Mouse (Mus musculus) limb, embryonic 11.5 days (tissue): ENCODE results near the gene Jpt1. TPM values are rescaled to one million over a fixed set of nuclear protein-coding genes. Genes with fewer than 3 reads are reported as not detected.
"Not testable (repeated sequence)": the region's sequence is repeated elsewhere in the genome, so short reads cannot be mapped to it uniquely, and the experiment has no call there.

Experiments used
- ATAC-seq: fragments of 200-750 bp; cut with Nextera tagmentation; 2 replicates; pipeline ENCODE4 v1.8.0; 2017; ENCODE audit warnings: low read depth; ENCODE audit not compliant: insufficient number of reproducible peaks, low FRiP score, low TSS enrichment
- DNase-seq: peaks from one replicate; pipeline ENCODE4 v3.0.0-alpha.2; 2015; ENCODE audit warnings: low spot score
- H3K27ac ChIP-seq: fragments of 300-500 bp; sonication (generic); replicated peaks from 2 replicates; pipeline ENCODE4 v1.5.1; 2014; ENCODE audit warnings: low read depth, mild to moderate bottlenecking, low read length
- H3K27me3 ChIP-seq: fragments of 300-500 bp; sonication (generic); 2 replicates; pipeline ENCODE4 v1.6.1; 2014; ENCODE audit warnings: mild to moderate bottlenecking, low read length, mixed read lengths; ENCODE audit not compliant: control insufficient read depth, insufficient read depth
- H3K36me3 ChIP-seq: fragments of 300-500 bp; sonication (generic); 2 replicates; pipeline ENCODE4 v1.6.1; 2014; ENCODE audit warnings: mild to moderate bottlenecking, low read length, moderate library complexity, mixed read lengths; ENCODE audit not compliant: control insufficient read depth, insufficient read depth
- H3K4me1 ChIP-seq: fragments of 300-500 bp; sonication (generic); 2 replicates; pipeline ENCODE4 v1.6.1; 2014; ENCODE audit warnings: low read length, mixed read lengths; ENCODE audit not compliant: control insufficient read depth, insufficient read depth
- H3K4me2 ChIP-seq: fragments of 300-500 bp; sonication (generic); 2 replicates; pipeline ENCODE4 v1.6.1; 2014; ENCODE audit warnings: low read depth, mild to moderate bottlenecking, moderate library complexity; ENCODE audit not compliant: severe bottlenecking
- H3K4me3 ChIP-seq: fragments of 300-500 bp; sonication (generic); 2 replicates; pipeline ENCODE4 v1.5.1; 2014; ENCODE audit warnings: low read depth, low read length
- H3K9ac ChIP-seq: fragments of 300-500 bp; sonication (generic); 2 replicates; pipeline ENCODE4 v1.6.1; 2014; ENCODE audit warnings: mild to moderate bottlenecking, low read length
- H3K9me3 ChIP-seq: fragments of 300-500 bp; sonication (generic); 2 replicates; pipeline ENCODE4 v1.6.1; 2016; ENCODE audit warnings: low read length; ENCODE audit not compliant: control insufficient read depth
- WGBS: fragments of 180-500 bp; shearing (Covaris S2); extraction: QIAGEN DNeasy Blood & Tissue Kit; methylation state at CpG from one replicate; pipeline ENCODE4 v1.1.7; 2014; 5-methylcytosine and 5-hydroxymethylcytosine counted together
- polyA plus RNA-seq: library from polyadenylated mRNA; unstranded; fragments of >200 nt; fragmentation: Nextera tagmentation; extraction: Ambion mirVana; gene quantifications from 2 replicates; pipeline ENCODE4 v1.2.1, GENCODE M21; 2014

Jpt1 gene
- polyA plus RNA-seq, 1 experiment from 2014 or later, result 537 TPM

- no peak for ATAC-seq
- no peaks in the 10 kb centered on the region for H3K9me3 ChIP-seq
- H3K4me3 ChIP-seq, result no peak overlapping the region
- DNase-seq, result no peak
- H3K9ac ChIP-seq, result no peak overlapping the region
- no peaks in the 10 kb centered on the region for H3K27me3 ChIP-seq
- no peak overlapping the region for H3K27ac ChIP-seq
- no peaks in the 10 kb centered on the region for H3K36me3 ChIP-seq
- peaks cover 31% of the 10 kb centered on the region for H3K4me1 ChIP-seq
- WGBS, result 61% methylated on average over 6 of the region's 6 CpGs
- H3K4me2 ChIP-seq, result no peak overlapping the region; the same call in 1 of the 2 replicates
These were observed 4.2 kb downstream of the Jpt1 start for GRCm38 (mm10) chr11:115509773-115510506.

GRCm38 (mm10) chr11:115508061-115508460, 6.1 kb downstream of the Jpt1 start:
- no peaks in the 10 kb centered on the region for H3K9me3 ChIP-seq
- H3K9ac ChIP-seq, result no peak overlapping the region
- peaks cover 31% of the 10 kb centered on the region for H3K4me1 ChIP-seq
- ATAC-seq, result no peak
- 87% methylated on average over 2 of the region's 2 CpGs for WGBS
- no peak for DNase-seq
- no peak overlapping the region for H3K4me3 ChIP-seq
- no peaks in the 10 kb centered on the region for H3K27me3 ChIP-seq
- peaks cover under 1% of the 10 kb centered on the region; the same call in 1 of the 2 replicates for H3K36me3 ChIP-seq
- H3K4me2 ChIP-seq, result no peak overlapping the region
- H3K27ac ChIP-seq, result no peak overlapping the region

- WGBS, result 88% methylated on average over 3 of the region's 3 CpGs
- Histone ChIP-seq H3K4me1 (peaks cover 18% of the 10 kb centered on the region), H3K36me3 (peaks cover 8% of the 10 kb centered on the region), H3K4me3 (no peak overlapping the region), H3K4me2 (no peak overlapping the region), H3K9ac (no peak overlapping the region), H3K27ac (no peak overlapping the region), H3K27me3 (no peaks in the 10 kb centered on the region), H3K9me3 (no peaks in the 10 kb centered on the region)
- DNase-seq, result no peak
- ATAC-seq, result no peak
These were observed 7.6 kb downstream of the Jpt1 start for GRCm38 (mm10) chr11:115506586-115506985.

- no peaks in the 10 kb centered on the region for H3K4me1 ChIP-seq
- H3K9me3 ChIP-seq, result no peaks in the 10 kb centered on the region
- no peak overlapping the region for H3K4me2 ChIP-seq
- no peak overlapping the region for H3K27ac ChIP-seq
- no peaks in the 10 kb centered on the region for H3K27me3 ChIP-seq
- 88% methylated on average over 6 of the region's 6 CpGs for WGBS
- H3K9ac ChIP-seq, result no peak overlapping the region
- H3K36me3 ChIP-seq, result peaks cover 26% of the 10 kb centered on the region
- ATAC-seq (no peak), DNase-seq (no peak)
- H3K4me3 ChIP-seq, result no peak overlapping the region
These were observed 11.6 kb downstream of the Jpt1 start for GRCm38 (mm10) chr11:115502636-115503035.

GRCm38 (mm10) chr11:115496559-115496958, 17.6 kb downstream of the Jpt1 start:
- H3K27me3 ChIP-seq, DNase-seq, ATAC-seq, H3K9ac ChIP-seq, H3K4me2 ChIP-seq, H3K27ac ChIP-seq, H3K4me1 ChIP-seq, H3K9me3 ChIP-seq, H3K4me3 ChIP-seq: not testable (repeated sequence)
- WGBS, result 89% methylated on average over 9 of the region's 9 CpGs
- peaks cover 25% of the 10 kb centered on the region for H3K36me3 ChIP-seq

- peak overlapping the region; percentile 78 for H3K4me2 ChIP-seq
- peak overlapping the region; percentile 77 for H3K9ac ChIP-seq
- H3K9me3 ChIP-seq, result no peaks in the 10 kb centered on the region
- WGBS, result 47% methylated on average over 6 of the region's 6 CpGs
- H3K4me1 ChIP-seq, result peaks cover 6% of the 10 kb centered on the region
- no peaks in the 10 kb centered on the region for H3K27me3 ChIP-seq
- peaks cover 4% of the 10 kb centered on the region; the same call in 1 of the 2 replicates for H3K36me3 ChIP-seq
- ATAC-seq (no peak), DNase-seq (no peak)
- H3K27ac ChIP-seq, result no peak overlapping the region
- peak overlapping the region; percentile 65; the same call in 1 of the 2 replicates for H3K4me3 ChIP-seq
These were observed 21.8 kb downstream of the Jpt1 start for GRCm38 (mm10) chr11:115492387-115492786.

- no peaks in the 10 kb centered on the region for H3K27me3 ChIP-seq
- 0 out of 2 replicates have a peak within 1 kb of the TSS, but pooled peaks have one; percentile 42 for H3K27ac ChIP-seq
- H3K9ac ChIP-seq, result peak within 1 kb of the TSS; percentile 77
- under 1% methylated on average over 43 of the region's 43 CpGs for WGBS
- peaks cover 6% of the 10 kb centered on the region for H3K4me1 ChIP-seq
- H3K4me3 ChIP-seq, result peak within 1 kb of the TSS; percentile 65
- H3K9me3 ChIP-seq, result no peaks in the 10 kb centered on the region
- H3K36me3 ChIP-seq, result no peaks in the 10 kb centered on the region
- DNase-seq (peak; percentile 84), ATAC-seq (peak; percentile 65)
- H3K4me2 ChIP-seq, result peak within 1 kb of the TSS; percentile 78
These were observed 22.7 kb downstream of the Jpt1 start, which contains the start of gene Nt5c for GRCm38 (mm10) chr11:115491356-115492083. Gene Nt5c (minus strand): TSS chr11:115491862.

GRCm38 (mm10) chr11:115490441-115491355, 23.5 kb downstream of the Jpt1 start:
- peak; percentile 65 for ATAC-seq
- peak overlapping the region; percentile 78 for H3K4me2 ChIP-seq
- H3K9ac ChIP-seq, result peak overlapping the region; percentile 77
- H3K36me3 ChIP-seq, result no peaks in the 10 kb centered on the region
- no peak overlapping the region for H3K27ac ChIP-seq
- WGBS, result 25% methylated on average over 25 of the region's 25 CpGs
- H3K4me3 ChIP-seq, result peak overlapping the region; percentile 65
- peak; percentile 35 for DNase-seq
- H3K9me3 ChIP-seq, result no peaks in the 10 kb centered on the region
- H3K4me1 ChIP-seq, result peaks cover 6% of the 10 kb centered on the region
- no peaks in the 10 kb centered on the region for H3K27me3 ChIP-seq
